Mouse (Mus musculus) erythroblast, embryonic 14.5 days (primary cell): ENCODE measurements around the gene Synpo2.

Experiments
- GATA1 ChIP-seq: IDR thresholded peaks from 2 replicates; pipeline ENCODE4 v1.6.1; 2012; ENCODE audit warnings: low read length, inconsistent platforms, mixed read lengths
- TAL1 ChIP-seq: IDR thresholded peaks from 3 replicates; pipeline ENCODE4 v1.6.1; 2012; ENCODE audit warnings: low read length, inconsistent platforms, mixed read lengths

- no peak for TF ChIP-seq TAL1
- TF ChIP-seq GATA1: no peak
These were observed 31.3 kb downstream of the Synpo2 start for GRCm38 (mm10) chr3:123204658-123205057.
